Comparison of ENCODE assay signal across 18 mouse cellular contexts in the genomic region with DNA sequence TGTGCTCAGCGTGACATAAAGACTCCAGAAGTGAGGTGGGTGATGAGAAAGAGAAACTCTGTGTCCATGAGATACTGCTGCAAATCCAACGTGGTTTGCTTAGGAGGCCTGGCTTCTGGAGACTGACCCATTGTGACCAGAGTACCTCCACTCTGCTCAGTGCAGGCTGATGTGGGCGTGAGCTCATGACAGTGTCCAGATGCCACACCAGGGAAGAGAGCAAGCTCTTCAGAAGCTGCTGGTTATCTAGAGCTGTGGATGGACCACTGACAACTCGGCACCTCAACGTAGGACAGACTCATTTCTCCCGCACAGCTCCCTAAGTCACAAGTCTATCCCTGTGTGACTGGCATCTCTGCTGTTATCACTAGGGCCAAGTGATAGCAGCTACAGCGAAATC.
DNase-seq lines count a peak whose midpoint lies in the region; ATAC-seq lines count a peak whose summit lies in the region.
"Had no signal": no experiment of that assay in that cellular context is flagged by ENCODE, and none has a peak within 500 bp of the region (broad histone marks: within the 10 kb centered on the region; RNA-seq: fewer than 3 reads in every experiment).

No protein-coding gene starts in this region.

- no peak overlapping the region for H3K9ac ChIP-seq in heart, embryonic 11.5 days (ENCODE audit: low read depth, low read length)
- no peak overlapping the region for H3K9ac ChIP-seq in heart, embryonic 15.5 days
- no peak overlapping the region for H3K9ac ChIP-seq in midbrain, embryonic 13.5 days (replicated peaks)
- H3K9ac ChIP-seq: forebrain, embryonic 15.5 days; hindbrain, embryonic 13.5 days; intestine, embryonic 15.5 days; kidney, embryonic 15.5 days had no signal

- peak overlapping the region; percentile 64 for H3K27ac ChIP-seq in heart, embryonic 11.5 days (ENCODE audit: low read depth, low read length)
- peak overlapping the region; percentile 21; the same call in 1 of the 2 replicates for H3K27ac ChIP-seq in heart, embryonic 15.5 days
- no peak overlapping the region for H3K27ac ChIP-seq in midbrain, embryonic 13.5 days
- no peak overlapping the region for H3K27ac ChIP-seq in midbrain, embryonic 10.5 days (replicated peaks)
- H3K27ac ChIP-seq: forebrain, embryonic 15.5 days; hindbrain, embryonic 13.5 days; hindbrain, postnatal 0 days; intestine, embryonic 15.5 days; kidney, embryonic 15.5 days had no signal

- no peak for DNase-seq in heart, postnatal 4 days
- no peak for DNase-seq in heart, adult 8-10 months (ENCODE audit: low spot score)
- no peak for DNase-seq in midbrain, embryonic 10.5 days (ENCODE audit: low spot score)
- DNase-seq in urinary bladder, postnatal 25 days (ENCODE audit: low spot score) = no peak
- DNase-seq: adrenal gland, adult 2 months; adrenal gland, postnatal 25 days; cerebellum, adult 2 months; cerebellum, postnatal 10 days; gastrocnemius, postnatal 14 days; kidney, adult 2 months had no signal

- ATAC-seq in heart, embryonic 11.5 days (replicated peaks; ENCODE audit: insufficient number of reproducible peaks, low FRiP score, low TSS enrichment) = peak; percentile 73
- ATAC-seq in heart, embryonic 15.5 days (replicated peaks; ENCODE audit: insufficient number of reproducible peaks, insufficient read depth, low FRiP score, low read depth) = peak; percentile 78
- 0 out of 2 replicates have a peak, but pooled peaks have one; percentile 40 for ATAC-seq in midbrain, embryonic 13.5 days
- ATAC-seq: forebrain, embryonic 15.5 days; hindbrain, postnatal 0 days; intestine, embryonic 15.5 days had no signal

- H3K4me3 ChIP-seq in heart, embryonic 11.5 days (ENCODE audit: low read depth, low read length) = no peak overlapping the region
- no peak overlapping the region for H3K4me3 ChIP-seq in heart, embryonic 15.5 days
- H3K4me3 ChIP-seq in midbrain, embryonic 13.5 days (replicated peaks) = no peak overlapping the region
- H3K4me3 ChIP-seq in midbrain, embryonic 10.5 days = no peak overlapping the region
- H3K4me3 ChIP-seq: forebrain, embryonic 15.5 days; hindbrain, embryonic 13.5 days; intestine, embryonic 15.5 days; kidney, embryonic 15.5 days had no signal

- H3K4me2 ChIP-seq in heart, embryonic 11.5 days = no peak overlapping the region; the same call in 1 of the 2 replicates
- no peak overlapping the region for H3K4me2 ChIP-seq in heart, embryonic 15.5 days
- H3K4me2 ChIP-seq in midbrain, embryonic 13.5 days (replicated peaks) = no peak overlapping the region
- H3K4me2 ChIP-seq: forebrain, embryonic 15.5 days; hindbrain, embryonic 13.5 days; intestine, embryonic 15.5 days; kidney, embryonic 15.5 days had no signal

- no peaks in the 10 kb centered on the region for H3K9me3 ChIP-seq in heart, embryonic 11.5 days (replicated peaks; ENCODE audit: control insufficient read depth, low read length)
- no peaks in the 10 kb centered on the region for H3K9me3 ChIP-seq in heart, embryonic 15.5 days (replicated peaks)
- H3K9me3 ChIP-seq in midbrain, embryonic 13.5 days = no peaks in the 10 kb centered on the region
- H3K9me3 ChIP-seq in midbrain, embryonic 10.5 days (replicated peaks) = no peaks in the 10 kb centered on the region
- H3K9me3 ChIP-seq: forebrain, embryonic 15.5 days; hindbrain, embryonic 13.5 days; intestine, embryonic 15.5 days; kidney, embryonic 15.5 days had no signal

- no peaks in the 10 kb centered on the region for H3K27me3 ChIP-seq in heart, embryonic 11.5 days (ENCODE audit: control insufficient read depth, insufficient read depth, low read length)
- H3K27me3 ChIP-seq in heart, embryonic 15.5 days = no peaks in the 10 kb centered on the region
- H3K27me3 ChIP-seq in midbrain, embryonic 13.5 days = no peaks in the 10 kb centered on the region
- no peaks in the 10 kb centered on the region for H3K27me3 ChIP-seq in midbrain, embryonic 10.5 days (ENCODE audit: low read depth, poor library complexity, severe bottlenecking)
- H3K27me3 ChIP-seq: forebrain, embryonic 15.5 days; hindbrain, embryonic 13.5 days; intestine, embryonic 15.5 days; kidney, embryonic 15.5 days had no signal

- no peaks in the 10 kb centered on the region for H3K36me3 ChIP-seq in heart, embryonic 11.5 days (ENCODE audit: control insufficient read depth, insufficient read depth, low read length)
- no peaks in the 10 kb centered on the region for H3K36me3 ChIP-seq in heart, embryonic 15.5 days
- H3K36me3 ChIP-seq in midbrain, embryonic 13.5 days = no peaks in the 10 kb centered on the region
- H3K36me3 ChIP-seq in midbrain, embryonic 10.5 days = no peaks in the 10 kb centered on the region
- H3K36me3 ChIP-seq: forebrain, embryonic 15.5 days; hindbrain, embryonic 13.5 days; intestine, embryonic 15.5 days; kidney, embryonic 15.5 days had no signal

- WGBS in heart, embryonic 11.5 days (ENCODE audit: insufficient replicate concordance) = 19% methylated on average over 7 of the region's 7 CpGs
- 27% methylated on average over 7 of the region's 7 CpGs for WGBS in heart, embryonic 15.5 days
- WGBS in midbrain, embryonic 13.5 days = 91% methylated on average over 7 of the region's 7 CpGs
- 89% methylated on average over 7 of the region's 7 CpGs for WGBS in midbrain, embryonic 10.5 days

- H3K4me1 ChIP-seq in heart, embryonic 11.5 days (ENCODE audit: control insufficient read depth, insufficient read depth, low read length) = peaks cover 8% of the 10 kb centered on the region
- H3K4me1 ChIP-seq in heart, embryonic 15.5 days (replicated peaks) = peaks cover 11% of the 10 kb centered on the region
- no peaks in the 10 kb centered on the region for H3K4me1 ChIP-seq in midbrain, embryonic 13.5 days (replicated peaks)
- 0 out of 2 replicates have a peak, but pooled peaks cover 4% of the 10 kb centered on the region for H3K4me1 ChIP-seq in midbrain, embryonic 10.5 days
- H3K4me1 ChIP-seq: forebrain, embryonic 15.5 days; hindbrain, embryonic 13.5 days; intestine, embryonic 15.5 days; kidney, embryonic 15.5 days had no signal

Comparison
In these comparisons a context has a peak if more than half of its experiments do, and no peak if none do; other contexts are left out.
1. H3K27ac ChIP-seq: peak in heart, embryonic 11.5 days (single experiment) and heart, embryonic 15.5 days (single experiment); none in midbrain, embryonic 13.5 days (single experiment) and midbrain, embryonic 10.5 days (single experiment).
2. Peak in every context shown above with its lines, with median percentiles within 50 percentile points of each other: ATAC-seq.